Mouse (Mus musculus) kidney, postnatal 14 days (tissue): ENCODE data around the gene Rab19.
"Not testable (repeated sequence)": the region's sequence is repeated elsewhere in the genome, so short reads cannot be mapped to it uniquely, and the experiment has no call there.

Experiments
- DNase-seq: peaks from one replicate; pipeline ENCODE4 v3.0.0; 2022; ENCODE audit warnings: mixed read lengths

Rab19 gene

DNA sequence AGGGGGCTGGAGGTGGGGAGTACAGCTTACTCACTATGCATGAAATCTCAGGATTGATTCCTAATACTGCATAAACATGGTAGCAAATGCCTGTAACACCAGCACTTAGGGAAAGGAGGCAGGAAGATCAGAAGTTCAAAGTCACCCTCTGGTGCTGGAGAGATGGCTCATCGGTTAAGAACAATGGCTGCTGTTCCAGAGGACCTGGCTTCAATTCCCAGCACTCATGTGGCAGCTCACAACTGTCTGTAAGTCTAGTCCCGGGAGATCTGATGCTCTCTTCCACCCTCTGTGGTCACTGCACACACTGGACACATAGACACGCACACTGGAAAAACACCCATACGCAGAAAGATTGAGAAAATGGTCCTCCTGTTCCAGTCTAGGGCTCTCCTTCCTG lies 52.2 kb downstream of the Rab19 start:
- no peak for DNase-seq

DNA sequence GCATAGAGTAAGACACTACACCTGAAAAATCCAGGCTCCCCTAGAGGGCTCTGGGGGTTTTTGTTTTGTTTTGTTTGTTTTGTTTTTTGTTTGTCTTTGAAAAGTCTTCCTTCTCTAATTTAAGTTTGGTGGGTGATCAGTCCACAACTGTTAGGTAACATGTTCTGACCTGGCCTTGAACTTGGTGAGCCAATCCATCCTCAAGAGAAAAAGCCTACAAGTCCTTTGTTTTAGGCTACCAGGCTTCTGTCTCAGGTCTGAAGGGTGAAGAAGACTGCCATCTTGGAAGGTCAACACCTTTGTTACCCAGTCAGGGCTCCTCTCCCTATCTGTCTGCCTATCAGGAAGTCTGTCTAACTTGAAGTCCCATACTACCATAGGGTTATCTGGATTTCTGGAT lies 52.7 kb downstream of the Rab19 start:
- no peak for DNase-seq

DNA sequence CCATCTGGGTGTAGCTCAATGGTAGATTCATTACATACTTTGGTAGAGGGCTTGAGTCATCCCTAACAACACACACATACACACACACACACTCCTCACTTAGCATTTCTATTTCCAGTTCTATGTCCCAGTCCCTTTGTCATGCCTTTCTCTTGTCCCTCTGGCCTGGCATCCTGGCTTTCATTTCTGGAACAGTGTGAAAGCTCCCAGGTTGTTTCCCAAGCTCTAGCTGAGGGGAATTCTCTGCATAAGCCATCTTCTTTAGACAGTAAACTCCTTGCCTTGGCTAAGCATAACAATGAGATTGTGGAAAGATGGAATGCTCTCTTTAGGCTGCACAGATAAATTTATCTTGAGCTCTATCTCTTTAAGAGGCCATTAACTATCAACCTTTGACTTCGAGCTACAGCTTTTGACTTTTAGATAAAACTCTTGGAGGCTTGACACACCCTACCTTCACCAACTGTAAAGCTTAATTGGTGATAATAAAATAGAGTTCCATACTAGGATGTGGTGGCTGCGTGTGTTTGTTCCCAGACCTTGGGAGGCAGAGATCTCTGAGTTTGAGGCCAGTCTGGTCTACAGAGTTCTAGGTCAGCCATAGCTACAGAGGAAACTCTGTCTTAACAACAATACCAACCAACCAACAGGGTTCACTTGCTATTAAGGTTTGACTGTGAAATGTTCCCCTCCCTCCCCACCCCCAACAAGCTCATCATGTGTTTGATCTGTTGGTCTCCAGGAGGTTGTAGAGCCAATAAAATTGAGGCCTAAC lies 53.3 kb downstream of the Rab19 start:
- DNase-seq: no peak

DNA sequence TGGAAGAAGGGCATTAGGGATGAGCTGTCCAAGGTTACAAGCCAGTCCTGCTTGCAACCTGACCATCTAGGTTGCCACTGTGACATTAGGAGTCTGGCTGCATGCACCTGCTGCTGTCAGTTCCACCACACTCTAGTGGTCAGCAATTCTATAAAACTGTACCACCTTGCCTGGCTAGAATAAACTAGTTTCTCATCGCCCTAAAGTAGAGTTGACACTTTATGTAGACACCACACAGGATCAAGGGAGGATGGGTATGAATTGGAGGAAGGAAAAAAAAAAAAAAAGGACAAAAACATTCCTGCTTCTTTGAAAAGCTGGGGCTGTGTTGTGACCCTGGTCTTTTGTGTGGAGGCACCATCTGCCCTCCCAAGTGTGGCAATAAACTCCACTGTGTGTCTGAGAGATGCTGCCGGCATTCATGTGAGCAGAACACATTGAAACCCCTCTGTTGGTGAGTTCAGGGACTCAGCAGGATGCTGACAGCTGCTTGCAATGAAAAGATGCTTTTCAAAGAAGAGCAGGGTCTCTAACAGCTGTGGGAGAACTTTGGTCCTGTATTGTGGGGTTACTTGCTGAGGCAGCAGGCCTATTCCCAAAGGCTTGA lies 54.0 kb downstream of the Rab19 start:
- no peak for DNase-seq

DNA sequence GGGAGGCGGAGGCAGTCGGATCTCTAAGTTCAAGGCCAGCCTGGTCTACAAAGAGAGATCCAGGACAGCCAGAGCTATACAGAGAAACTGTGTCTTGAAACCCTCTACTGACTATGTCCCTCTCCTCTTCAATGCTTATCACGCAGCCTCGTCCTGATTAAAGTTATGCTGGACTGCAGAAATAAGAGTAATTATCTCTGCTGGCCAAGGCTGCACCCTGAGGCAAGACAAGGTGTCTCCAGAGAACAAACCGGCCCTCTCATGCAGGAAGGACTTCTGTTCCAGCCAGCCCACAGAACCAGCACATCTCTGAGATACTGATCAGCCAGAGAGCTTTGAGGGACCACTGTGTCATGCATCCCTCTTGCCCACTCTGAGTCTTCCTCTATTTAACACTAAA lies 54.9 kb downstream of the Rab19 start:
- no peak for DNase-seq

DNA sequence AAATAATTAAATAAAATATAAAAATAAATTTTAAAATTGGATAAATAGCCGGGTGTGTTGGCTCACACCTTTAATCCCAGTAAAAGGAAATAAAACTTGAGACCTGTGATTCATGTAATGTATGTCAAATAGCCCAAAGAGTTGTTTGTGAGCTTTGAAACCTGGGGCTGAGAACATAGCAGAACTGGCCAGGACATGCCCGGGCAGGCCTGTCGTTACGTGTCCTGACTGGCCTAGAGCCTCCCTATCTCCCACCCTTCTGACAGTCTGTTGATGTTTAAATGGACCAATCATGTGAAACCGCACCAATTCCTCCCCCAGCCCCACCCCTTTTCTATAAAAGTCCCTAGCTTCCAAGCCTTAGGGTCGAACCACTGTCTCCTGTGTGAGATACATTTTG lies 56.5 kb downstream of the Rab19 start:
- DNase-seq: not testable (repeated sequence)
